Mouse (Mus musculus): ENCODE results near the gene Cnnm2. TPM values are rescaled to one million over a fixed set of nuclear protein-coding genes. Genes with fewer than 3 reads are reported as not detected.

Gene Cnnm2
- polyA plus RNA-seq, 2 experiments: 4.8 to 6.7 TPM

GRCm38 (mm10) chr19:46897135-46897534 lies 135.7 kb downstream of the Cnnm2 start:
- Histone ChIP-seq H3K36me3 (ENCODE audit: control insufficient read depth, insufficient read depth, low read length) (peaks cover 49% of the 10 kb centered on the region), H3K27ac (replicated peaks; ENCODE audit: low read depth, low read length) (no peak overlapping the region), H3K4me1 (ENCODE audit: control insufficient read depth, insufficient read depth, low read length) (no peaks in the 10 kb centered on the region), H3K9ac (ENCODE audit: low read depth, low read length, severe bottlenecking) (no peak overlapping the region), H3K4me3 (replicated peaks; ENCODE audit: low read length) (no peak overlapping the region), H3K9me3 (ENCODE audit: control insufficient read depth, low read length) (no peaks in the 10 kb centered on the region), H3K27me3 (ENCODE audit: control insufficient read depth, insufficient read depth, low read length) (no peaks in the 10 kb centered on the region), H3K4me2 (replicated peaks; ENCODE audit: low read depth, low read length, severe bottlenecking) (no peak overlapping the region)
- no peak for DNase-seq (ENCODE audit: low spot score)
- WGBS: 89% methylated on average over 3 of the region's 3 CpGs
- no peak for ATAC-seq (ENCODE audit: low FRiP score, low read depth)
- no peak for TF ChIP-seq POLR2A (IDR thresholded peaks at IDR 0.05; ENCODE audit: borderline replicate concordance, extremely low read depth, insufficient read depth, insufficient read length)

- DNase-seq (ENCODE audit: low spot score) (no peak), ATAC-seq (ENCODE audit: low FRiP score, low read depth) (no peak)
- no peak overlapping the region for H3K27ac ChIP-seq (replicated peaks; ENCODE audit: low read depth, low read length)
- H3K27me3 ChIP-seq (ENCODE audit: control insufficient read depth, insufficient read depth, low read length): no peaks in the 10 kb centered on the region
- no peaks in the 10 kb centered on the region for H3K4me1 ChIP-seq (ENCODE audit: control insufficient read depth, insufficient read depth, low read length)
- peaks cover 41% of the 10 kb centered on the region for H3K36me3 ChIP-seq (ENCODE audit: control insufficient read depth, insufficient read depth, low read length)
- 75% methylated on average over 5 of the region's 5 CpGs for WGBS
- TF ChIP-seq POLR2A (IDR thresholded peaks at IDR 0.05; ENCODE audit: borderline replicate concordance, extremely low read depth, insufficient read depth, insufficient read length): no peak
- H3K4me2 ChIP-seq (replicated peaks; ENCODE audit: low read depth, low read length, severe bottlenecking): no peak overlapping the region
- H3K9me3 ChIP-seq (ENCODE audit: control insufficient read depth, low read length): no peaks in the 10 kb centered on the region
- no peak overlapping the region for H3K9ac ChIP-seq (ENCODE audit: low read depth, low read length, severe bottlenecking)
- no peak overlapping the region for H3K4me3 ChIP-seq (replicated peaks; ENCODE audit: low read length)
These were observed 136.8 kb downstream of the Cnnm2 start for GRCm38 (mm10) chr19:46898222-46898621.

- Histone ChIP-seq H3K4me1 (ENCODE audit: control insufficient read depth, insufficient read depth, low read length) (no peaks in the 10 kb centered on the region), H3K9ac (ENCODE audit: low read depth, low read length, severe bottlenecking) (no peak overlapping the region), H3K4me2 (replicated peaks; ENCODE audit: low read depth, low read length, severe bottlenecking) (no peak overlapping the region), H3K4me3 (replicated peaks; ENCODE audit: low read length) (no peak overlapping the region), H3K36me3 (ENCODE audit: control insufficient read depth, insufficient read depth, low read length) (peaks cover 41% of the 10 kb centered on the region), H3K27me3 (ENCODE audit: control insufficient read depth, insufficient read depth, low read length) (no peaks in the 10 kb centered on the region), H3K27ac (replicated peaks; ENCODE audit: low read depth, low read length) (no peak overlapping the region), H3K9me3 (ENCODE audit: control insufficient read depth, low read length) (no peaks in the 10 kb centered on the region)
- DNase-seq (ENCODE audit: low spot score) (no peak), ATAC-seq (ENCODE audit: low FRiP score, low read depth) (no peak)
- WGBS: 76% methylated on average over 5 of the region's 5 CpGs
- TF ChIP-seq POLR2A (IDR thresholded peaks at IDR 0.05; ENCODE audit: borderline replicate concordance, extremely low read depth, insufficient read depth, insufficient read length): no peak
These were observed 137.9 kb downstream of the Cnnm2 start for GRCm38 (mm10) chr19:46899306-46899705.

- DNase-seq (ENCODE audit: low spot score) (no peak), ATAC-seq (ENCODE audit: low FRiP score, low read depth) (no peak)
- no peak overlapping the region for H3K27ac ChIP-seq (replicated peaks; ENCODE audit: low read depth, low read length)
- H3K4me3 ChIP-seq (replicated peaks; ENCODE audit: low read length): no peak overlapping the region
- H3K36me3 ChIP-seq (ENCODE audit: control insufficient read depth, insufficient read depth, low read length): peaks cover 37% of the 10 kb centered on the region
- H3K4me2 ChIP-seq (replicated peaks; ENCODE audit: low read depth, low read length, severe bottlenecking): no peak overlapping the region
- no peaks in the 10 kb centered on the region for H3K4me1 ChIP-seq (ENCODE audit: control insufficient read depth, insufficient read depth, low read length)
- 80% methylated on average over 5 of the region's 5 CpGs for WGBS
- H3K27me3 ChIP-seq (ENCODE audit: control insufficient read depth, insufficient read depth, low read length): no peaks in the 10 kb centered on the region
- no peaks in the 10 kb centered on the region for H3K9me3 ChIP-seq (ENCODE audit: control insufficient read depth, low read length)
- TF ChIP-seq POLR2A (IDR thresholded peaks at IDR 0.05; ENCODE audit: borderline replicate concordance, extremely low read depth, insufficient read depth, insufficient read length): no peak
- no peak overlapping the region for H3K9ac ChIP-seq (ENCODE audit: low read depth, low read length, severe bottlenecking)
These were observed 138.5 kb downstream of the Cnnm2 start for GRCm38 (mm10) chr19:46899871-46900270.

- H3K9ac ChIP-seq (ENCODE audit: low read depth, low read length, severe bottlenecking): no peak overlapping the region
- no peak overlapping the region for H3K4me3 ChIP-seq (replicated peaks; ENCODE audit: low read length)
- peaks cover 33% of the 10 kb centered on the region for H3K36me3 ChIP-seq (ENCODE audit: control insufficient read depth, insufficient read depth, low read length)
- 96% methylated on average over 6 of the region's 6 CpGs for WGBS
- no peaks in the 10 kb centered on the region for H3K27me3 ChIP-seq (ENCODE audit: control insufficient read depth, insufficient read depth, low read length)
- TF ChIP-seq POLR2A (IDR thresholded peaks at IDR 0.05; ENCODE audit: borderline replicate concordance, extremely low read depth, insufficient read depth, insufficient read length): no peak
- H3K9me3 ChIP-seq (ENCODE audit: control insufficient read depth, low read length): no peaks in the 10 kb centered on the region
- DNase-seq (ENCODE audit: low spot score): no peak
- no peak for ATAC-seq (ENCODE audit: low FRiP score, low read depth)
- H3K27ac ChIP-seq (replicated peaks; ENCODE audit: low read depth, low read length): no peak overlapping the region
- no peak overlapping the region for H3K4me2 ChIP-seq (replicated peaks; ENCODE audit: low read depth, low read length, severe bottlenecking)
- no peaks in the 10 kb centered on the region for H3K4me1 ChIP-seq (ENCODE audit: control insufficient read depth, insufficient read depth, low read length)
These were observed 139.4 kb downstream of the Cnnm2 start for GRCm38 (mm10) chr19:46900786-46901185.

- ATAC-seq (ENCODE audit: low FRiP score, low read depth) (no peak), DNase-seq (ENCODE audit: low spot score) (no peak)
- no peak overlapping the region for H3K4me2 ChIP-seq (replicated peaks; ENCODE audit: low read depth, low read length, severe bottlenecking)
- H3K36me3 ChIP-seq (ENCODE audit: control insufficient read depth, insufficient read depth, low read length): peaks cover 29% of the 10 kb centered on the region
- no peak overlapping the region for H3K4me3 ChIP-seq (replicated peaks; ENCODE audit: low read length)
- WGBS: 86% methylated on average over 5 of the region's 5 CpGs
- H3K4me1 ChIP-seq (ENCODE audit: control insufficient read depth, insufficient read depth, low read length): no peaks in the 10 kb centered on the region
- TF ChIP-seq POLR2A (IDR thresholded peaks at IDR 0.05; ENCODE audit: borderline replicate concordance, extremely low read depth, insufficient read depth, insufficient read length): no peak
- H3K27ac ChIP-seq (replicated peaks; ENCODE audit: low read depth, low read length): no peak overlapping the region
- H3K27me3 ChIP-seq (ENCODE audit: control insufficient read depth, insufficient read depth, low read length): no peaks in the 10 kb centered on the region
- H3K9ac ChIP-seq (ENCODE audit: low read depth, low read length, severe bottlenecking): no peak overlapping the region
- no peaks in the 10 kb centered on the region for H3K9me3 ChIP-seq (ENCODE audit: control insufficient read depth, low read length)
These were observed 139.9 kb downstream of the Cnnm2 start for GRCm38 (mm10) chr19:46901323-46901722.
